Mouse (Mus musculus) MEL (cell line): ENCODE measurements around the gene Adamts14.

ENCODE experiments used
- CHD2 ChIP-seq: IDR thresholded peaks from 2 replicates; pipeline ENCODE4 v1.6.1; 2011; ENCODE audit warnings: low read length, improper control_type of control experiment
- CTCF ChIP-seq, 3 experiments: IDR thresholded peaks in 2 of 3; conservative IDR thresholded peaks in 1 of 3; 2 replicates each; pipeline ENCODE4 v1.5.1; 2011 to 2012; ENCODE audit warnings: low read length in 3 of 3, low read depth in 2 of 3, mild to moderate bottlenecking in 2 of 3, improper control_type of control experiment in 1 of 3, inconsistent platforms in 1 of 3, mixed read lengths in 1 of 3, moderate library complexity in 1 of 3; ENCODE audit not compliant: control insufficient read depth in 1 of 3, insufficient read depth in 1 of 3, poor library complexity in 1 of 3, severe bottlenecking in 1 of 3
- EP300 ChIP-seq, 2 experiments: IDR thresholded peaks; 2 replicates each; pipeline ENCODE4 v1.6.1; 2011; ENCODE audit warnings: improper control_type of control experiment in 2 of 2, low read length in 2 of 2, low read depth in 1 of 2, mild to moderate bottlenecking in 1 of 2
- GATA1 ChIP-seq: IDR thresholded peaks from 2 replicates; pipeline ENCODE4 v1.6.1; 2011; ENCODE audit warnings: low read depth, low read length, improper control_type of control experiment
- HCFC1 ChIP-seq: IDR thresholded peaks from 2 replicates; pipeline ENCODE4 v1.6.1; 2012; ENCODE audit warnings: low read depth, mild to moderate bottlenecking, inconsistent platforms, low read length, improper control_type of control experiment, moderate library complexity
- MAFK ChIP-seq: IDR thresholded peaks from 2 replicates; pipeline ENCODE4 v1.6.1; 2011; ENCODE audit warnings: low read depth, mild to moderate bottlenecking, low read length, improper control_type of control experiment, borderline replicate concordance
- MEF2A ChIP-seq: IDR thresholded peaks from 2 replicates; pipeline ENCODE4 v1.6.1; 2014; ENCODE audit warnings: low read depth, mild to moderate bottlenecking, inconsistent platforms, low read length, improper control_type of control experiment; ENCODE audit not compliant: poor library complexity, insufficient replicate concordance, severe bottlenecking; ENCODE audit errors: extremely low read depth
- MYB ChIP-seq: IDR thresholded peaks from 2 replicates; pipeline ENCODE4 v1.6.1; 2011; ENCODE audit warnings: mild to moderate bottlenecking, low read depth, low read length, improper control_type of control experiment
- POLR2A ChIP-seq, 2 experiments: IDR thresholded peaks; 2 replicates each; pipeline ENCODE4 v1.6.1; 2011 to 2012; ENCODE audit warnings: low read length in 2 of 2, mild to moderate bottlenecking in 2 of 2, control low read depth in 1 of 2, improper control_type of control experiment in 1 of 2, low read depth in 1 of 2, moderate library complexity in 1 of 2; ENCODE audit not compliant: control insufficient read depth in 1 of 2, insufficient read depth in 1 of 2, poor library complexity in 1 of 2
- POLR2AphosphoS2 ChIP-seq: IDR thresholded peaks from 2 replicates; pipeline ENCODE4 v1.6.1; 2011; ENCODE audit warnings: low read length, improper control_type of control experiment
- SIN3A ChIP-seq: IDR thresholded peaks from 2 replicates; pipeline ENCODE4 v1.6.1; 2012; ENCODE audit warnings: low read length, improper control_type of control experiment, inconsistent platforms
- ZKSCAN1 ChIP-seq: IDR thresholded peaks from 2 replicates; pipeline ENCODE4 v1.6.1; 2012; ENCODE audit warnings: low read depth, mild to moderate bottlenecking, inconsistent platforms, low read length, improper control_type of control experiment, moderate library complexity

DNA sequence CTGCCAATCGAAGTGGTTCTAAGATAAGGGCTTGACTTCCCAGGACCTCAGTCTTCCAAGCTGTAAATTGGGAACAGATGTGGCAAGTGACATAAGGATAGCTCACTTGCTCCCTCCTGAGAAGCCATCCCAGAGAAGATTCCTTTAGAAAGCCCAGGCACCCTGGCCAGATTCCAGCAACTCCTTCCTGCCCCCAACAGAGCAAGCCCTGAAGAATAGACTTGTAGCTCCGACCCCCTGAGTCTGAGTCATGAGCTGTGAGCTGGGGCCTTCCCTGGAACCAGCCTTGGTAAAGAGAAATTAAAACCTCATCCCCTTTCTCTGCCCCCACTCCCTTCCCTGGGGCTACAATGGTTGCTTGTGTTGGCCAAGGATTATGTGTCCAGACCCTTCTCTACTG lies 1.3 kb upstream of the Adamts14 start:
- TF ChIP-seq MEF2A: no peak
- TF ChIP-seq CTCF (IDR thresholded peaks at IDR 0.05 in 2 of 3, conservative IDR thresholded peaks at IDR 0.05 in 1 of 3; ENCODE audit: control insufficient read depth in 1 of 3, insufficient read depth in 1 of 3, low read depth in 2 of 3, low read length in 3 of 3, poor library complexity in 1 of 3, severe bottlenecking in 1 of 3): no peak
- TF ChIP-seq ZKSCAN1: no peak
- no peak for TF ChIP-seq CHD2
- TF ChIP-seq GATA1: no peak
- TF ChIP-seq POLR2A (IDR thresholded peaks at IDR 0.05; ENCODE audit: control insufficient read depth in 1 of 2, insufficient read depth in 1 of 2, low read depth in 1 of 2, low read length in 2 of 2, poor library complexity in 1 of 2): no peak
- no peak for TF ChIP-seq MYB
- no peak for TF ChIP-seq MAFK
- no peak for TF ChIP-seq POLR2AphosphoS2
- no peak for TF ChIP-seq SIN3A
- no peak for TF ChIP-seq HCFC1
- TF ChIP-seq EP300 (IDR thresholded peaks at IDR 0.05; ENCODE audit: low read depth in 1 of 2, low read length in 2 of 2): no peak
